Mouse (Mus musculus): ENCODE results near the gene Olfr1211. TPM values are rescaled to one million over a fixed set of nuclear protein-coding genes. Genes with fewer than 3 reads are reported as not detected.

Olfr1211 gene
- polyA plus RNA-seq (2014; fragmentation: Nextera tagmentation; extraction: Ambion mirVana): not detected in 2 replicates

GRCm38 (mm10) chr2:88938011-88938410 lies at the start of gene Olfr1211:
Gene Olfr1211 (minus strand): TSS chr2:88938111.
- Histone ChIP-seq H3K9ac (replicated peaks; ENCODE audit: low read depth, low read length) (no peak within 1 kb of the TSS), H3K4me2 (replicated peaks; ENCODE audit: low read depth, low read length) (no peak within 1 kb of the TSS), H3K27me3 (ENCODE audit: control insufficient read depth, insufficient read depth, low read length) (no peaks in the 10 kb centered on the region), H3K4me1 (ENCODE audit: control insufficient read depth, insufficient read depth, low read length) (no peaks in the 10 kb centered on the region), H3K9me3 (ENCODE audit: control insufficient read depth, low read depth, low read length) (no peaks in the 10 kb centered on the region), H3K27ac (ENCODE audit: low read length) (no peak within 1 kb of the TSS), H3K36me3 (ENCODE audit: control insufficient read depth, insufficient read depth, low read length) (no peaks in the 10 kb centered on the region), H3K4me3 (ENCODE audit: low read depth, low read length) (no peak within 1 kb of the TSS)
- no peak for ATAC-seq (ENCODE audit: insufficient number of reproducible peaks, insufficient read depth, low FRiP score, low read depth)
- WGBS: 80% methylated on average over 1 of the region's 1 CpGs

DNA sequence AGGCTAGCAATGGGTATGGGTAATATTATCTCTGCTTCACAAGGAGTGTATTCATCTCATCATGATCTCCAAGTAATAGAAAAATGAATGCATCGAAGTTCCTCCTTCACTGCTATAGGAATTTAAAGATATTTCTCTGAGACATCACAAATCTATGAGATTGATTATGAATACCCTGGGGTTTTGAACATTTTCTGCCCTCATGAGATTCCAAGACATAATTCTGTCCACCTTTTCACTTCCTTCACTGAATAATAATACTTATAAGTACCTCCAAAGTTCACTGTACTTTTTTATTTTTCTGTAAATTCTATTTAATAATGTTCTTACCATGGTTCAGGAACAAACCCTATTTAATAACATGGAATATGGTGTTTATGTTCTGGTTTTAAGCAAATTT lies 42.3 kb upstream of the Olfr1211 start, which contains the start of gene Gm13762:
Gene Gm13762 (minus strand): TSS at position 101 of the 400 bp plus-strand sequence.
- ATAC-seq (ENCODE audit: insufficient number of reproducible peaks, insufficient read depth, low FRiP score, low read depth): no peak
- no peak within 1 kb of the TSS for H3K4me2 ChIP-seq (replicated peaks; ENCODE audit: low read depth, low read length)
- H3K4me3 ChIP-seq (ENCODE audit: low read depth, low read length): no peak within 1 kb of the TSS
- no peak within 1 kb of the TSS for H3K9ac ChIP-seq (replicated peaks; ENCODE audit: low read depth, low read length)
- H3K36me3 ChIP-seq (ENCODE audit: control insufficient read depth, insufficient read depth, low read length): no peaks in the 10 kb centered on the region
- no peak within 1 kb of the TSS for H3K27ac ChIP-seq (ENCODE audit: low read length)
- H3K27me3 ChIP-seq (ENCODE audit: control insufficient read depth, insufficient read depth, low read length): no peaks in the 10 kb centered on the region
- H3K9me3 ChIP-seq (ENCODE audit: control insufficient read depth, low read depth, low read length): no peaks in the 10 kb centered on the region
- no peaks in the 10 kb centered on the region for H3K4me1 ChIP-seq (ENCODE audit: control insufficient read depth, insufficient read depth, low read length)
- WGBS: 84% methylated on average over 1 of the region's 1 CpGs

GRCm38 (mm10) chr2:88953669-88954068 lies 15.8 kb upstream of the Olfr1211 start, which contains the start of gene Olfr1212:
Gene Olfr1212 (plus strand): TSS chr2:88953969.
- Histone ChIP-seq H3K9ac (replicated peaks; ENCODE audit: low read depth, low read length) (no peak within 1 kb of the TSS), H3K4me3 (ENCODE audit: low read depth, low read length) (no peak within 1 kb of the TSS), H3K4me1 (ENCODE audit: control insufficient read depth, insufficient read depth, low read length) (no peaks in the 10 kb centered on the region), H3K36me3 (ENCODE audit: control insufficient read depth, insufficient read depth, low read length) (no peaks in the 10 kb centered on the region), H3K27ac (ENCODE audit: low read length) (no peak within 1 kb of the TSS), H3K4me2 (replicated peaks; ENCODE audit: low read depth, low read length) (no peak within 1 kb of the TSS), H3K9me3 (ENCODE audit: control insufficient read depth, low read depth, low read length) (no peaks in the 10 kb centered on the region), H3K27me3 (ENCODE audit: control insufficient read depth, insufficient read depth, low read length) (no peaks in the 10 kb centered on the region)
- no peak for ATAC-seq (ENCODE audit: insufficient number of reproducible peaks, insufficient read depth, low FRiP score, low read depth)

GRCm38 (mm10) chr2:88915057-88915456 lies 22.9 kb downstream of the Olfr1211 start, which contains the start of gene Olfr1209:
Gene Olfr1209 (minus strand): TSS chr2:88915157.
- no peak within 1 kb of the TSS for H3K9ac ChIP-seq (replicated peaks; ENCODE audit: low read depth, low read length)
- no peaks in the 10 kb centered on the region for H3K36me3 ChIP-seq (ENCODE audit: control insufficient read depth, insufficient read depth, low read length)
- WGBS: 91% methylated on average over 3 of the region's 3 CpGs
- ATAC-seq (ENCODE audit: insufficient number of reproducible peaks, insufficient read depth, low FRiP score, low read depth): no peak
- no peaks in the 10 kb centered on the region for H3K4me1 ChIP-seq (ENCODE audit: control insufficient read depth, insufficient read depth, low read length)
- no peak within 1 kb of the TSS for H3K27ac ChIP-seq (ENCODE audit: low read length)
- H3K9me3 ChIP-seq (ENCODE audit: control insufficient read depth, low read depth, low read length): no peaks in the 10 kb centered on the region
- no peak within 1 kb of the TSS for H3K4me2 ChIP-seq (replicated peaks; ENCODE audit: low read depth, low read length)
- H3K4me3 ChIP-seq (ENCODE audit: low read depth, low read length): no peak within 1 kb of the TSS
- H3K27me3 ChIP-seq (ENCODE audit: control insufficient read depth, insufficient read depth, low read length): no peaks in the 10 kb centered on the region

GRCm38 (mm10) chr2:88902211-88902610 lies 35.7 kb downstream of the Olfr1211 start, which contains the start of gene Olfr1208:
Gene Olfr1208 (minus strand): TSS chr2:88902311.
- Histone ChIP-seq H3K27ac (ENCODE audit: low read length) (no peak within 1 kb of the TSS), H3K4me2 (replicated peaks; ENCODE audit: low read depth, low read length) (no peak within 1 kb of the TSS), H3K9ac (replicated peaks; ENCODE audit: low read depth, low read length) (no peak within 1 kb of the TSS), H3K4me1 (ENCODE audit: control insufficient read depth, insufficient read depth, low read length) (no peaks in the 10 kb centered on the region), H3K4me3 (ENCODE audit: low read depth, low read length) (no peak within 1 kb of the TSS), H3K36me3 (ENCODE audit: control insufficient read depth, insufficient read depth, low read length) (no peaks in the 10 kb centered on the region), H3K27me3 (ENCODE audit: control insufficient read depth, insufficient read depth, low read length) (no peaks in the 10 kb centered on the region), H3K9me3 (ENCODE audit: control insufficient read depth, low read depth, low read length) (no peaks in the 10 kb centered on the region)
- ATAC-seq (ENCODE audit: insufficient number of reproducible peaks, insufficient read depth, low FRiP score, low read depth): no peak

Other genes with a start within 250 kb of the Olfr1211 start
- not detected in 2 replicates for gene Olfr1195, start 248.9 kb downstream of the Olfr1211 start, polyA plus RNA-seq (2014; fragmentation: Nextera tagmentation; extraction: Ambion mirVana)
- not detected in 2 replicates for gene Olfr1196, start 233.5 kb downstream of the Olfr1211 start, polyA plus RNA-seq (2014; fragmentation: Nextera tagmentation; extraction: Ambion mirVana)
- gene Olfr1197, start 205.7 kb downstream of the Olfr1211 start, polyA plus RNA-seq (2014; fragmentation: Nextera tagmentation; extraction: Ambion mirVana): not detected in 2 replicates
- gene Olfr1198, start 186.7 kb downstream of the Olfr1211 start, polyA plus RNA-seq (2014; fragmentation: Nextera tagmentation; extraction: Ambion mirVana): not detected in 2 replicates
- not detected in 2 replicates for gene Olfr1199, start 177.6 kb downstream of the Olfr1211 start, polyA plus RNA-seq (2014; fragmentation: Nextera tagmentation; extraction: Ambion mirVana)
- gene Olfr1200, start 167.6 kb downstream of the Olfr1211 start, polyA plus RNA-seq (2014; fragmentation: Nextera tagmentation; extraction: Ambion mirVana): not detected in 2 replicates
- gene Olfr1201, start 145.1 kb downstream of the Olfr1211 start, polyA plus RNA-seq (2014; fragmentation: Nextera tagmentation; extraction: Ambion mirVana): not detected in 2 replicates
- not detected in 2 replicates for gene Olfr1202, start 123.6 kb downstream of the Olfr1211 start, polyA plus RNA-seq (2014; fragmentation: Nextera tagmentation; extraction: Ambion mirVana)
- gene Olfr1205, start 108.4 kb downstream of the Olfr1211 start, polyA plus RNA-seq (2014; fragmentation: Nextera tagmentation; extraction: Ambion mirVana): not detected in 2 replicates
- gene Olfr1204, start 88.8 kb downstream of the Olfr1211 start, polyA plus RNA-seq (2014; fragmentation: Nextera tagmentation; extraction: Ambion mirVana): not detected in 2 replicates
- not detected in 2 replicates for gene Olfr1206, start 74.9 kb downstream of the Olfr1211 start, polyA plus RNA-seq (2014; fragmentation: Nextera tagmentation; extraction: Ambion mirVana)
- not detected in 2 replicates for gene Olfr1208, start 35.8 kb downstream of the Olfr1211 start, polyA plus RNA-seq (2014; fragmentation: Nextera tagmentation; extraction: Ambion mirVana)
- gene Olfr1209, start 23.0 kb downstream of the Olfr1211 start, polyA plus RNA-seq (2014; fragmentation: Nextera tagmentation; extraction: Ambion mirVana): not detected in 2 replicates
- not detected in 2 replicates for gene Olfr1212, start 15.9 kb upstream of the Olfr1211 start, polyA plus RNA-seq (2014; fragmentation: Nextera tagmentation; extraction: Ambion mirVana)
- not detected in 2 replicates for gene Gm13762, start 42.2 kb upstream of the Olfr1211 start, polyA plus RNA-seq (2014; fragmentation: Nextera tagmentation; extraction: Ambion mirVana)
- gene Olfr1214, start 54.5 kb upstream of the Olfr1211 start, polyA plus RNA-seq (2014; fragmentation: Nextera tagmentation; extraction: Ambion mirVana): not detected in 2 replicates
- gene Olfr1215, start 68.9 kb upstream of the Olfr1211 start, polyA plus RNA-seq (2014; fragmentation: Nextera tagmentation; extraction: Ambion mirVana): not detected in 2 replicates
- gene Olfr1216, start 80.2 kb upstream of the Olfr1211 start, polyA plus RNA-seq (2014; fragmentation: Nextera tagmentation; extraction: Ambion mirVana): not detected in 2 replicates
- not detected in 2 replicates for gene Olfr1217, start 94.0 kb upstream of the Olfr1211 start, polyA plus RNA-seq (2014; fragmentation: Nextera tagmentation; extraction: Ambion mirVana)
- gene Olfr1218, start 123.1 kb upstream of the Olfr1211 start, polyA plus RNA-seq (2014; fragmentation: Nextera tagmentation; extraction: Ambion mirVana): not detected in 2 replicates
- not detected in 2 replicates for gene Olfr1219, start 145.4 kb upstream of the Olfr1211 start, polyA plus RNA-seq (2014; fragmentation: Nextera tagmentation; extraction: Ambion mirVana)
- not detected in 2 replicates for gene Olfr1220, start 168.7 kb upstream of the Olfr1211 start, polyA plus RNA-seq (2014; fragmentation: Nextera tagmentation; extraction: Ambion mirVana)
- gene Olfr1221, start 179.2 kb upstream of the Olfr1211 start, polyA plus RNA-seq (2014; fragmentation: Nextera tagmentation; extraction: Ambion mirVana): not detected in 2 replicates
- gene Olfr1222, start 194.9 kb upstream of the Olfr1211 start, polyA plus RNA-seq (2014; fragmentation: Nextera tagmentation; extraction: Ambion mirVana): not detected in 2 replicates
- gene Olfr1223, start 213.4 kb upstream of the Olfr1211 start, polyA plus RNA-seq (2014; fragmentation: Nextera tagmentation; extraction: Ambion mirVana): not detected in 2 replicates
- gene Olfr1224-ps1, start 226.0 kb upstream of the Olfr1211 start, polyA plus RNA-seq (2014; fragmentation: Nextera tagmentation; extraction: Ambion mirVana): not detected in 2 replicates
- not detected in 2 replicates for gene Olfr1225, start 236.6 kb upstream of the Olfr1211 start, polyA plus RNA-seq (2014; fragmentation: Nextera tagmentation; extraction: Ambion mirVana)